14 mouse cellular contexts compared by ENCODE assay signal in genomic region chr14:72933598-72933997, GRCm38 (mm10).
"Had no signal": no experiment of that assay in that cellular context is flagged by ENCODE, and none has a peak within 500 bp of the region (broad histone marks: within the 10 kb centered on the region; RNA-seq: fewer than 3 reads in every experiment).

No protein-coding gene starts in this region.

- H3K27me3 ChIP-seq: liver, embryonic 13.5 days; midbrain, embryonic 12.5 days had no signal

- ATAC-seq: intestine, postnatal 0 days; liver, postnatal 0 days; midbrain, embryonic 16.5 days had no signal

- H3K9me3 ChIP-seq: limb, embryonic 10.5 days; liver, embryonic 13.5 days; midbrain, embryonic 12.5 days had no signal

- DNase-seq: kidney, adult 9 months; kidney, postnatal 10 days; kidney, postnatal 4 days; liver, embryonic 13.5 days; liver, postnatal 0 days; lung, postnatal 36 days; right cerebral cortex, postnatal 25 days; thymus, adult 2 months; thymus, postnatal 36 days had no signal

- H3K9ac ChIP-seq: liver, embryonic 13.5 days; liver, postnatal 0 days; midbrain, embryonic 12.5 days had no signal

- H3K36me3 ChIP-seq: limb, embryonic 10.5 days; liver, embryonic 13.5 days; midbrain, embryonic 12.5 days had no signal

- H3K4me1 ChIP-seq: limb, embryonic 10.5 days; liver, embryonic 13.5 days; midbrain, embryonic 12.5 days had no signal

- H3K27ac ChIP-seq: layer of hippocampus, adult 2 months; limb, embryonic 10.5 days; liver, embryonic 13.5 days; midbrain, embryonic 12.5 days had no signal

- H3K4me2 ChIP-seq: liver, embryonic 13.5 days; midbrain, embryonic 12.5 days had no signal

- H3K4me3 ChIP-seq: layer of hippocampus, adult 2 months; limb, embryonic 10.5 days; liver, embryonic 13.5 days; midbrain, embryonic 12.5 days had no signal
